Mouse (Mus musculus): ENCODE results near the gene Bicdl2. TPM values are rescaled to one million over a fixed set of nuclear protein-coding genes. Genes with fewer than 3 reads are reported as not detected.
A peak's percentile ranks its signal among the peaks of the same experiment; 100 is the strongest.

Bicdl2 gene
- polyA plus RNA-seq, 1 experiment: 0.16 TPM

DNA sequence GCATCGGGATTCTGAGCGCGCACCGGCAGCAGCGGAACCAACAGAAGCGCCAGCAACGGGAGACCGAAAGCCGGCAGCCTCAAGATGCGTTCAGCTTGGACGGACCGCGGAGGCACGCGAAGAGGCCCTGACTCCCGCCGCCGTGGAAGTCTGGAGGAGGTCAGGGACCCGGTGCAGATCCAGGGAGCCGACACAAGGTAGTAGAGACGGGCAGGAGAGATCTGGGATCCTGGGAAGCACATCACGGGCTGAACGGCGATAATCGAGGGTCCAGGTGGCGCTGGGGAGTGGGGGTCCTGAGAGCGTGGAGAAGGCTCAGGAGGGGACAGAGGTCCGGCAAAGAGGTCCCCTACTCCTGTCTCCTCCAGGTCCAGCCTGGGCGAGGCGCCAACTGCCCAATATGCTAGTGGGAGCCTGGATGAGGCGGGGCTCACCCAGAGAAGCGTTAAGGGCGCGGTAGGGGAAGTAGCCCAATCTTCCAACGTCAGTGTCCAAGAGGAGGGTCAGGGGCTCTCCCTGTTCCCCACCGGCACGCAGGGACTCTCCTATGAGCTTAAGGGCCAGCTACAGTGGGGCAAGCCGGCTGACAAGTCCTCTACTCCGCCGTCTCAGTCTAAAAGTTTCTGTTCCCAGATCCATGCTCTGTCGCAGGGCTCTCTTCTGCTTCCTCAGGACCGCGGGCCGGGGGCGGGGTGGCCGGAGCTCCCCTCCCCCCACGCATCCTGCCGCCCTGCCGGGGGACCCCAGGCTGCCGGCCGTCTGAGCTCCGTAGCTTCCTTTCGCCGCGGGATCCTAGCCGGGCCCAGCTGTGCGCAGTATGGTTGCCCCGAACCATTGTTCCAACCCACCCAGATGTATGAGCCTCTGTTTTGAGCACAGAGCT lies 15.5 kb upstream of the Bicdl2 start, which contains the start of gene Mmp25:
Gene Mmp25 (minus strand): TSS at position 665 of the 883 bp plus-strand sequence.
- peaks cover 11% of the 10 kb centered on the region; the same call in 1 of the 2 replicates for H3K27me3 ChIP-seq (ENCODE audit: control insufficient read depth, insufficient read depth, low read length)
- H3K36me3 ChIP-seq (ENCODE audit: control insufficient read depth, insufficient read depth, low read length): no peaks in the 10 kb centered on the region
- TF ChIP-seq POLR2A (IDR thresholded peaks at IDR 0.05; ENCODE audit: low read depth, low read length): no peak
- no peak for TF ChIP-seq CTCF (IDR thresholded peaks at IDR 0.05; ENCODE audit: extremely low read depth, insufficient read depth, insufficient read length, insufficient replicate concordance)
- peak within 1 kb of the TSS; percentile 37 for H3K4me3 ChIP-seq (ENCODE audit: extremely low read depth, insufficient read depth, insufficient read length)
- peaks cover 5% of the 10 kb centered on the region; the same call in 1 of the 2 replicates for H3K4me1 ChIP-seq (ENCODE audit: control insufficient read depth, insufficient read depth, insufficient read length)
- H3K27ac ChIP-seq (ENCODE audit: insufficient read depth, low read length): no peak within 1 kb of the TSS
- 4% methylated on average over 58 of the region's 58 CpGs for WGBS
- DNase-seq (ENCODE audit: low read depth in 1 of 2, low spot score in 2 of 2): no peak

DNA sequence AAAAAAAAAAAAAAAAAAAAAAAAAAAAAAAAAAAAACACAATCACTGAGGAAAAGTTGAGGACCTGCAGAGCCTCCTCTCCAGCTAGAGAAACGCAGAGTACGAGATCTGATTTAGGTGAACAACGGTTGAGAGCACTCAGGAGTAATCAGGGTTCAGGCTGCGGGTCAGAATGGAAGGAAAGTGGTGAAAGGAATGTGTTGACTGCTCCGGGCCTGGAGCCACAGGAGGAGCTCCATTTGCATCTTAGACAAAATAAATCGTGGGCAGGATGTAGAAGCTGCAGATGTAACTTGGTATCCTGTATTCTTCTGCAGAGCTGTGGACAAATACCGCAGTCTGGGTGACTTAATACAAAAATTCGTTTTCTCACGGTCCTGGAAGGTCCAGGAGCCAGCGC lies 14.4 kb upstream of the Bicdl2 start:
- H3K4me3 ChIP-seq (ENCODE audit: extremely low read depth, insufficient read depth, insufficient read length): no peak overlapping the region
- DNase-seq (ENCODE audit: low read depth in 1 of 2, low spot score in 2 of 2): no peak
- WGBS: 75% methylated on average over 10 of the region's 10 CpGs
- H3K4me1 ChIP-seq (ENCODE audit: control insufficient read depth, insufficient read depth, insufficient read length): peaks cover 5% of the 10 kb centered on the region; the same call in 1 of the 2 replicates
- no peak overlapping the region for H3K27ac ChIP-seq (ENCODE audit: insufficient read depth, low read length)
- no peak for TF ChIP-seq POLR2A (IDR thresholded peaks at IDR 0.05; ENCODE audit: low read depth, low read length)
- TF ChIP-seq CTCF (IDR thresholded peaks at IDR 0.05; ENCODE audit: extremely low read depth, insufficient read depth, insufficient read length, insufficient replicate concordance): no peak
- peaks cover 11% of the 10 kb centered on the region; the same call in 1 of the 2 replicates for H3K27me3 ChIP-seq (ENCODE audit: control insufficient read depth, insufficient read depth, low read length)
- H3K36me3 ChIP-seq (ENCODE audit: control insufficient read depth, insufficient read depth, low read length): no peaks in the 10 kb centered on the region

DNA sequence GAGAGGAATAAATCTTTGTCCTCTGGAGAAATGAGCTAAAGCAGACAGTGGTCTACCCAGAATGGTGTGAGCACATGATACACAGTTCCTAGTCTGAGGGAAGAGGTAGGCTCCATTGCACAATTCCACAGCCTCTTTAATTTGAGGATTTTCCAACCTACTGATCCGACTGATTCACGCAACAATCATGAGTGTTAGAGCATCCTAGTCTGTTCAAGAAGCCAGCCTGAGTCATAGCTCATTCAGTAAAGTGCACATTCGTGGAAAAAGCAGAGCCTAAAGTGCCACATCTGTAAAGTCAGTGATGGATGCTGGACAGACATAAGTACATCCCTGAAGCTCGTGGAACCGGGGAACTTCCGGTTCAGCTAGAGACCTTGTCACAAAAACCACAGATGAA lies 8.9 kb upstream of the Bicdl2 start:
- DNase-seq (ENCODE audit: low read depth in 1 of 2, low spot score in 2 of 2): no peak
- no peak for TF ChIP-seq CTCF (IDR thresholded peaks at IDR 0.05; ENCODE audit: extremely low read depth, insufficient read depth, insufficient read length, insufficient replicate concordance)
- TF ChIP-seq POLR2A (IDR thresholded peaks at IDR 0.05; ENCODE audit: low read depth, low read length): no peak
- WGBS: 58% methylated on average over 6 of the region's 6 CpGs
- Histone ChIP-seq H3K27ac (ENCODE audit: insufficient read depth, low read length) (no peak overlapping the region), H3K36me3 (ENCODE audit: control insufficient read depth, insufficient read depth, low read length) (no peaks in the 10 kb centered on the region), H3K4me3 (ENCODE audit: extremely low read depth, insufficient read depth, insufficient read length) (no peak overlapping the region), H3K4me1 (ENCODE audit: control insufficient read depth, insufficient read depth, insufficient read length) (peaks cover 2% of the 10 kb centered on the region; the same call in 1 of the 2 replicates), H3K27me3 (ENCODE audit: control insufficient read depth, insufficient read depth, low read length) (no peaks in the 10 kb centered on the region)

DNA sequence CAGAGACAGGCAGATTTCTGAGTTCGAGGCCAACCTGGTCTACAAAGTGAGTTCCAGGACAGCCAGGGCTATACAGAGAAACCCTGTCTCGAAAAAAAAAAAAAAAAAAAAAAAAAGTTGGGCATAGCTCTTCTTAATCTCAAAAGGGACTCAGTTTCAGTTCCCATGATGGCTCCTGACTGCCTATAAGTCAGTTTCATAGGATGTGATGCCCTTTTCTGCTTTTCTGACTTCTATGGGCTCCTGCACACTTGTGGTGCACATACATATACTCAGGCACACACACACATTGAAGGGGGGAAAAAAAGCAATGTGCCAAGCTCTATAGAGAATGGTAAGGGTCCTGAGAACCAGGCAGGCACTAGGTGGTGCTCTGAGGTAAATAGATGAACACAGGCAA lies 7.0 kb upstream of the Bicdl2 start:
- H3K27ac ChIP-seq (ENCODE audit: insufficient read depth, low read length): no peak overlapping the region
- H3K36me3 ChIP-seq (ENCODE audit: control insufficient read depth, insufficient read depth, low read length): no peaks in the 10 kb centered on the region
- 49% methylated on average over 2 of the region's 2 CpGs for WGBS
- H3K4me1 ChIP-seq (ENCODE audit: control insufficient read depth, insufficient read depth, insufficient read length): no peaks in the 10 kb centered on the region
- DNase-seq (ENCODE audit: low read depth in 1 of 2, low spot score in 2 of 2): no peak
- H3K4me3 ChIP-seq (ENCODE audit: extremely low read depth, insufficient read depth, insufficient read length): no peak overlapping the region
- H3K27me3 ChIP-seq (ENCODE audit: control insufficient read depth, insufficient read depth, low read length): no peaks in the 10 kb centered on the region
- no peak for TF ChIP-seq CTCF (IDR thresholded peaks at IDR 0.05; ENCODE audit: extremely low read depth, insufficient read depth, insufficient read length, insufficient replicate concordance)

DNA sequence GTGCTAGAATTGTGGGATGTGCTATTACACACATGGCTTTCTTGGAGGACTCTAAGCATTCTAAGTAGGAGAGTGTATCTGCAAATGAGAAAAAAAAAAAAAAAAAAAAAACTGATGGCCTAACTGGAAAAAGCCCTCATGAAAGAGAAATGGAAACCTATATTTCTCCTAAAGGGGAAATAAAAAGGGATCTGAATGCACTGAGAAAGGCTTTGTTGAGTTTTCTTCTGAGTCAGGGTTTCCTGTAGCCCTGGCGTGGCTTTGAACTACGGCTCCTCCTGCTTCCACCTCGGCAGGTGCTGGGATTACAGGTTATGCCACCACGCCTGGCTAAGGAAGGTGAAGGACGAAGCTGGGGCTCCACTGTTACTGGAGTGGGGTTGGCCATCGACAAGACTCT lies 6.3 kb upstream of the Bicdl2 start:
- H3K27me3 ChIP-seq (ENCODE audit: control insufficient read depth, insufficient read depth, low read length): no peaks in the 10 kb centered on the region

DNA sequence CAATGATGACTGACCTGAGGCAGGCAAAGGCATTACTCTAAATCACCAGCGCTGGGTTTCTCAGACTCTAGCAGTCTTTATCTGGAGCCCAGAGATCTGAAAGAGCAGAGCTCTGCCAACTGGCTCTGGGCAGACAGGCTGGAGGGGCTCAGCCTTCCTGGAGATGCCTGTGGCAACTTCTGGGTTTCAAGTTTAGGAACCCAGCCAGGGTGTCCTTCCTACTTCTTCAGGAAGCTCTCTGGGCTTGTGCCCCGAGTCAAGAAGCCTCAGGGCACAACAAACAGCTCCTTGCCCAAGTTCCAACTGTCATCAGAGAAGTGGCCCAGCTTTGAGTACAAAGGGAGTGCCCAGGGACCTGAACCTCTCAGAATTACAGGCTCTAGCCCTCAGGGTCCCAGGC lies 5.9 kb upstream of the Bicdl2 start:
- DNase-seq (ENCODE audit: low read depth in 1 of 2, low spot score in 2 of 2): no peak
- WGBS: 28% methylated on average over 2 of the region's 2 CpGs
- no peaks in the 10 kb centered on the region for H3K36me3 ChIP-seq (ENCODE audit: control insufficient read depth, insufficient read depth, low read length)
- H3K4me3 ChIP-seq (ENCODE audit: extremely low read depth, insufficient read depth, insufficient read length): no peak overlapping the region
- H3K4me1 ChIP-seq (ENCODE audit: control insufficient read depth, insufficient read depth, insufficient read length): no peaks in the 10 kb centered on the region
- TF ChIP-seq POLR2A (IDR thresholded peaks at IDR 0.05; ENCODE audit: low read depth, low read length) (no peak), CTCF (IDR thresholded peaks at IDR 0.05; ENCODE audit: extremely low read depth, insufficient read depth, insufficient read length, insufficient replicate concordance) (no peak)
- no peaks in the 10 kb centered on the region for H3K27me3 ChIP-seq (ENCODE audit: control insufficient read depth, insufficient read depth, low read length)
- no peak overlapping the region for H3K27ac ChIP-seq (ENCODE audit: insufficient read depth, low read length)

More for the DNA sequence above, 6.3 kb upstream of the Bicdl2 start:
- no peaks in the 10 kb centered on the region for H3K36me3 ChIP-seq (ENCODE audit: control insufficient read depth, insufficient read depth, low read length)
- no peak overlapping the region for H3K27ac ChIP-seq (ENCODE audit: insufficient read depth, low read length)
- DNase-seq (ENCODE audit: low read depth in 1 of 2, low spot score in 2 of 2): no peak
- no peaks in the 10 kb centered on the region for H3K4me1 ChIP-seq (ENCODE audit: control insufficient read depth, insufficient read depth, insufficient read length)
- H3K4me3 ChIP-seq (ENCODE audit: extremely low read depth, insufficient read depth, insufficient read length): no peak overlapping the region
- TF ChIP-seq CTCF (IDR thresholded peaks at IDR 0.05; ENCODE audit: extremely low read depth, insufficient read depth, insufficient read length, insufficient replicate concordance) (no peak), POLR2A (IDR thresholded peaks at IDR 0.05; ENCODE audit: low read depth, low read length) (no peak)
- 29% methylated on average over 6 of the region's 6 CpGs for WGBS

DNA sequence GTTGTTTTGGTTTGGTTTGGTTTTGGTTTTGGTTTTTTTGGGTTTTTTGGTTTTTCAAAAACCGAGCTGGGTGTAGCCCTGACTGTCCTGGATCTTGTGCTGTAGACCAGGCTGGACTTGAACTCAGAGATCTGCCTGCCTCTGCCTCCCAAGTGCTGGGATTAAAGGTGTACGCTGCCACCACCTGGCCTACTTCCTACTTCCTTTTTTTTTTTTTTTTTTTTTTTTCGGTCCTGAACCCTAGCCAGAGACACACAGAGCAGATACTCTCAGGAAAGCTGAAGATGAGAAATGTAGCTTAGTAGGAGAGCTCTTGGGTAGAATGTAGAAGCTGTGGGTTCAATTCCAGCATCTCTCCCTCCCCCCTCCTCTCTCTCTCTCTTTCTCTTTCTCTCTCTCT lies 1.9 kb upstream of the Bicdl2 start:
- TF ChIP-seq POLR2A (IDR thresholded peaks at IDR 0.05; ENCODE audit: low read depth, low read length) (no peak), CTCF (IDR thresholded peaks at IDR 0.05; ENCODE audit: extremely low read depth, insufficient read depth, insufficient read length, insufficient replicate concordance) (no peak)
- DNase-seq (ENCODE audit: low read depth in 1 of 2, low spot score in 2 of 2): no peak

More for the DNA sequence above, 1.9 kb upstream of the Bicdl2 start:
- H3K36me3 ChIP-seq (ENCODE audit: control insufficient read depth, insufficient read depth, low read length): no peaks in the 10 kb centered on the region
- WGBS: 69% methylated on average over 3 of the region's 3 CpGs
- H3K27ac ChIP-seq (ENCODE audit: insufficient read depth, low read length): no peak overlapping the region
- H3K27me3 ChIP-seq (ENCODE audit: control insufficient read depth, insufficient read depth, low read length): peaks cover 3% of the 10 kb centered on the region
- peaks cover 7% of the 10 kb centered on the region; the same call in 1 of the 2 replicates for H3K4me1 ChIP-seq (ENCODE audit: control insufficient read depth, insufficient read depth, insufficient read length)
- no peak overlapping the region for H3K4me3 ChIP-seq (ENCODE audit: extremely low read depth, insufficient read depth, insufficient read length)
